Mouse (Mus musculus): ENCODE results near the gene Ppia.

GRCm38 (mm10) chr11:6395565-6395964 is 19.7 kb upstream of the Ppia start:
- TF ChIP-seq CTCF (IDR thresholded peaks at IDR 0.05; ENCODE audit: low read depth, low read length) (no peak), POLR2A (IDR thresholded peaks at IDR 0.05; ENCODE audit: extremely low read depth, insufficient read depth, low read length) (no peak)
